Mouse (Mus musculus) frontal cortex, postnatal 36 days (tissue): ENCODE measurements around the gene Tas2r123.

Experiments used
- DNase-seq, 2 experiments: peaks; one replicate each; pipeline ENCODE4 v3.0.0; 2022; ENCODE audit warnings: low spot score in 2 of 2

Tas2r123 gene

DNA sequence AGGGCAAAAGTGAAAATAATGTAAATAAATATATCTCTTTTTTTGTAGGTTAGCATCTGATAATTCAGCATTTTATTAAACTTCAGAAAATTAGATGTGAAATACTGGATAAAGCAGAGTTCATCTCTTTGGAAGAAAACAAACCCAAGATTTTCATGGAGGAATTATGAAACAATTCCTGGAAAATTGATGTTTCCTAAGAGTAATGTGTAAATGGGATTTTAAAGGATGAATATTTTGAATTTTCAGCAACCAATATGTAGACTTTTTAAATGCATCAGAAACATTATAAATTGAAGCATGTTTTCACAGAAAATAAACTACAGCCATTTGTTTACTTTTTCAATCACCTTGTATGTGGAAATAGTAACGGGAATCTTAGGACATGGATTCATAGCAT, at the start of gene Tas2r123:
TSS of gene Tas2r123 (plus strand) at position 301 of the 400 bp plus-strand sequence.
- no peak for DNase-seq

DNA sequence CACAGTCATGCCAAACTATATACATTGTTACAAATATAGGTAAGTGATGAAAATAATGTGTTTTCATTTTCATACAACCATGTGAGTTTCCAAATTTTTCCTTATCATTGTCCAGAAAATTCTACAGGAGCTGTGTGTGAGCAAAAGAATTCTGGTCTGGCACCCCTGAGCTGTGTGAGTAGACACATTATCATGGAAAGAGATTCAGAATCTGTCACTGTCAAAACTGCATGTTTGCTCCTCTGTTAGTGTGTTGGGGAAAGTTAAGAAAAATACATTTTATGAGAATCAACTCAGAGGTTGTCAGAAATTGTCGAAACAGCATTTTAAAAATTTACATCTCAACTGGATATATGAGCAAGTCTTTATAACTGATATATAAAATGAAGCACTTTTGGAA, 44.4 kb upstream of the Tas2r123 start, which contains the start of gene Tas2r117:
TSS of gene Tas2r117 (plus strand) at position 301 of the 400 bp plus-strand sequence.
- DNase-seq = no peak

DNA sequence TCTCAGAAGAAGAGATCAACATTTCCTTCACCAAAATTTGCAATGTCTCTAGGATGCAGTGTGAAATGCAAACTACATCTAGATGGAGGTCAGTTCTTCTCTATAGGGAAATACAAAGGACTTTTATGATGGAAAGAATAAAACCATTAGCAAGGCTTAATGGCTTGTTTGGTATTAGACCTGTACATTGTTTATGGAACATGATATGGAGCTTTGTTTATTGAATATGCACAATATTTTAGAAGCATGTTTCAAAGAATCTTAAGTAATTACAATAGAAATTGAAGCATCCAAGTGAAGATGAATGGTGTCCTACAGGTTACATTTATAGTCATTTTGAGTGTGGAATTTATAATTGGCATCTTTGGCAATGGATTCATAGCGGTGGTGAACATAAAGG, 8.2 kb downstream of the Tas2r123 start, which contains the start of gene Tas2r116:
TSS of gene Tas2r116 (plus strand) at position 301 of the 400 bp plus-strand sequence.
- no peak for DNase-seq

DNA sequence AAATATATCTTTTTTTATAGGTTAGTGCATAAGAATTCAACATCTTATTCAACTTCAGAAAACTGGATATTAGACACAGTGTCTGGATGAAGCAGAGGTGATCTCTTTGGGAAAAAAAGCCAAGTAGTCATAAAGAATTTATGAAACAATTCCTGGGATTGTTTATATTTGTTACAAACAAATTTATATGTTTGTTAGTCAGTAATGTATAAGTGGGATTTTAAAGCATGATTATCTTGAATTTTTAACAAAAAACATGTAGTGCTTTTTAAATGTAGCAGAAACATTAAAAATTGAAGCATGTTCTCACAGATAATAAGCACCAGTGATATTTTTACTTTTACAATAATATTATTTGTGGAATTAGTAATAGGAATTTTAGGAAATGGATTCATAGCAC, 20.8 kb downstream of the Tas2r123 start, which contains the start of gene Tas2r110:
TSS of gene Tas2r110 (plus strand) at position 301 of the 400 bp plus-strand sequence.
- no peak for DNase-seq

DNA sequence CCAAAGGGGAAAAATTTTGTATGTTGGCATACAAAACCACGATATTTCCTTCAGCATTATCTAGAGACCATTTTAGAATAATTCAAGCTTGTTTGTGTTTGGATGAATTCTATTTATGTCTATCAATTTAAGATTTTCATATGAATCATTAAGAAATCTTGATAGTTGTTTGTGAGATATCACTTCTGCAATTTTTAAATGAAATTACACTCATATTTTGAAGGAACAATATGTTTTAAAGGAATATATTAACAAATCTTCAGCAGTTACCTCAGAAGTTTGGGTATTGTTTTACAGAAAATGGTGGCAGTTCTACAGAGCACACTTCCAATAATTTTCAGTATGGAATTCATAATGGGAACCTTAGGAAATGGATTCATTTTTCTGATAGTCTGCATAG, 45.8 kb downstream of the Tas2r123 start, which contains the start of gene Tas2r113:
TSS of gene Tas2r113 (plus strand) at position 301 of the 400 bp plus-strand sequence.
- DNase-seq = no peak
